Mouse (Mus musculus): ENCODE measurements around the gene Asxl1. TPM values are rescaled to one million over a fixed set of nuclear protein-coding genes. Genes with fewer than 3 reads are reported as not detected.

Gene Asxl1
- polyA plus RNA-seq (2016; fragmentation: Nextera tagmentation; extraction: Ambion mirVana) = 11.8 and 12.3 TPM in 2 replicates

DNA sequence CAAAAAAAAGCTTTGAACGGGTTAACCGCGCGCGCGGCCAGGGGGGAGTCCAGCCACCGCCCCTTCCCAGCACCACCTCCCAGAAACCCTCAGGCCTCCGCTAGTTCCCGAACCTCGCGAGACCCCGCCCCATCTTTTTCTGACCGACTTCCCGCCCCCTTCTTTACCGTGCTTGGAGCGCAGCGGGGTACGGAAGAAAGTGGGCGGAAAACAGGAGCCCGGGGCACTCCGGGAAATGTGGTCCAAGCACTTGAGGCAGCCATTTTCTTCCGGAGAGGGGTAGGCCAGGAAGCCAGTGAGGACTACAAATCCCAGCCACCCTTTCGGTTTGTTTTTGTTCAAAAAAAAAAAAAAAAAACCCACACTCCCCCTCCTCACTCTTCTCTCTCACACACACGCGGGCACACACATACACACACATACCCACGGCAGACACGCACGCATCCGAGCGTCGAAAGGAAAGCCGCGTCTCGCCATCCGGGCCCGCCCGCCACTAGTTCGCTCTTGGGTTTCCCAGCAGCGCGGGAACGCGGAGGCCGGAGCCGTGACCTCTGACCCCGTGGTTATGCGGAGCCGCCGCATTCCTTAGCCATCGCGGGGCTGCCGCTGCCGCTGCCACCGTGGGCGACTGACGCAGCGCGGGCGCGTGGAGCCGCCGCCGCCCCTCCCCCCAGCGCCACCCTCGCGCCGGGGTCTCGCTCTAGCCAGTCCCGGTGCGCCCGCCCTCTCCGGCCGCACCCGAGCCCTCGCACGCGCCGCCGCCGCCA, at the start of gene Asxl1:
Gene Asxl1 (plus strand): TSS at position 376 of the 767 bp plus-strand sequence.
- under 1% methylated on average over 79 of the region's 79 CpGs for WGBS
- Histone ChIP-seq H3K4me3 (peak within 1 kb of the TSS; percentile 94), H3K27ac (replicated peaks) (peak within 1 kb of the TSS; percentile 99), H3K36me3 (peaks cover 32% of the 10 kb centered on the region), H3K27me3 (ENCODE audit: low read depth, poor library complexity, severe bottlenecking) (no peaks in the 10 kb centered on the region), H3K9me3 (replicated peaks) (no peaks in the 10 kb centered on the region), H3K4me1 (peaks cover 40% of the 10 kb centered on the region)
- peak; percentile 99 for DNase-seq (ENCODE audit: low spot score)

- no peaks in the 10 kb centered on the region for H3K9me3 ChIP-seq (replicated peaks)
- WGBS = 88% methylated on average over 4 of the region's 4 CpGs
- no peak overlapping the region for H3K27ac ChIP-seq (replicated peaks)
- no peak for DNase-seq (ENCODE audit: low spot score)
- no peaks in the 10 kb centered on the region for H3K27me3 ChIP-seq (ENCODE audit: low read depth, poor library complexity, severe bottlenecking)
- H3K4me1 ChIP-seq = peaks cover 13% of the 10 kb centered on the region
- no peaks in the 10 kb centered on the region for H3K36me3 ChIP-seq
- H3K4me3 ChIP-seq = no peak overlapping the region
Observed at GRCm38 (mm10) chr2:153297771-153298170, 47.9 kb upstream of the Asxl1 start.

- Histone ChIP-seq H3K9me3 (replicated peaks) (no peaks in the 10 kb centered on the region), H3K4me3 (no peak overlapping the region), H3K27ac (replicated peaks) (no peak overlapping the region), H3K36me3 (no peaks in the 10 kb centered on the region), H3K27me3 (ENCODE audit: low read depth, poor library complexity, severe bottlenecking) (no peaks in the 10 kb centered on the region), H3K4me1 (peaks cover 7% of the 10 kb centered on the region; the same call in 1 of the 2 replicates)
- 83% methylated on average over 4 of the region's 4 CpGs for WGBS
- no peak for DNase-seq (ENCODE audit: low spot score)
Observed at GRCm38 (mm10) chr2:153298460-153298859, 47.2 kb upstream of the Asxl1 start.

DNA sequence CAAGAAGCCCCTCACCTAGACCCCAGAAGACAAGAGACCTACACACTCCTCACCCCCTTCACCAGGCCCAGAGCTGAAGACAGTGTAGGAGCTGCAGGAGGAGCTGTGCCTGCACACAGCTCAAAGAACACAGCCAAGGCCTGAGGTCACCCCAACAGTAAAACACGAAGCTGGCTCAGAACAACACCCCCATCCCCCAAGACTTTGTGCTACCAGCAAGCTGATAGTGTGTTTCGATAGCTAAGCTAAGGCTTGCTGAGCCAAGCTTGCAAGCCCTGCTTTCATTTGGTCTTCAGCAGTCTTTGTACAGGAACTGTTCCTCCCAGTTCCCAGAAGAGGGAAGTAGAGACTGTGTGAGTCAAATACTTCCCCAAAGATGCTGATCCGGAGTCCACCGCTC, 46.8 kb upstream of the Asxl1 start:
- H3K27me3 ChIP-seq (ENCODE audit: low read depth, poor library complexity, severe bottlenecking) = no peaks in the 10 kb centered on the region
- H3K9me3 ChIP-seq (replicated peaks) = no peaks in the 10 kb centered on the region
- H3K4me1 ChIP-seq = peaks cover 7% of the 10 kb centered on the region; the same call in 1 of the 2 replicates
- no peaks in the 10 kb centered on the region for H3K36me3 ChIP-seq
- H3K4me3 ChIP-seq = no peak overlapping the region
- no peak for DNase-seq (ENCODE audit: low spot score)
- H3K27ac ChIP-seq (replicated peaks) = no peak overlapping the region
- WGBS = 85% methylated on average over 4 of the region's 4 CpGs

- peaks cover 7% of the 10 kb centered on the region; the same call in 1 of the 2 replicates for H3K4me1 ChIP-seq
- H3K9me3 ChIP-seq (replicated peaks) = no peaks in the 10 kb centered on the region
- 96% methylated on average over 5 of the region's 5 CpGs for WGBS
- H3K27me3 ChIP-seq (ENCODE audit: low read depth, poor library complexity, severe bottlenecking) = no peaks in the 10 kb centered on the region
- no peak overlapping the region for H3K27ac ChIP-seq (replicated peaks)
- DNase-seq (ENCODE audit: low spot score) = no peak
- H3K36me3 ChIP-seq = no peaks in the 10 kb centered on the region
- H3K4me3 ChIP-seq = no peak overlapping the region
Observed at GRCm38 (mm10) chr2:153301123-153301522, 44.5 kb upstream of the Asxl1 start.

DNA sequence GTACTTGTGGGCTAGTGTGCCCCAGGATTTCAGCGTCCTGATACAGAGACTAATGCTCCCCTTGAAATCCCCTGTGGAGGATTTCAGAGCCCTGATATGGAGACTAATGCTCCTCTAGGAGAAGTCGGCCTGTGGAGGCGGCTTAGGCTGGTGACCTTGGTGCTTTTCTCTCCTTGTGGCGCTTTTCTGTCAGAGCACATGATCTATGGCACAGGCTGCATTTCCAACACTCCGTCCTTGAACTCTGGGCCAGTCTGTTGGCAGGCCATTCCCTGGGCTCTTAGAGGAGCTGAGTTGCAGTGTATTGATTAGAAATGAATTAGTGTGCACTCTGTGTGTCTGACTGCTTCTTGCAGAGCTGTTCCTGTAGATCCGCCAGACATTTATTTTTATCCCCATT, 40.4 kb upstream of the Asxl1 start:
- no peaks in the 10 kb centered on the region for H3K4me1 ChIP-seq
- H3K4me3 ChIP-seq = no peak overlapping the region
- no peaks in the 10 kb centered on the region for H3K27me3 ChIP-seq (ENCODE audit: low read depth, poor library complexity, severe bottlenecking)
- no peaks in the 10 kb centered on the region for H3K9me3 ChIP-seq (replicated peaks)
- no peak overlapping the region for H3K27ac ChIP-seq (replicated peaks)
- no peaks in the 10 kb centered on the region for H3K36me3 ChIP-seq
- WGBS = 92% methylated on average over 6 of the region's 6 CpGs
- no peak for DNase-seq (ENCODE audit: low spot score)

GRCm38 (mm10) chr2:153308586-153308985, 37.0 kb upstream of the Asxl1 start:
- no peaks in the 10 kb centered on the region for H3K9me3 ChIP-seq (replicated peaks)
- no peak for DNase-seq (ENCODE audit: low spot score)
- H3K4me1 ChIP-seq = no peaks in the 10 kb centered on the region
- H3K36me3 ChIP-seq = no peaks in the 10 kb centered on the region; the same call in 1 of the 2 replicates
- no peak overlapping the region for H3K27ac ChIP-seq (replicated peaks)
- 90% methylated on average over 7 of the region's 7 CpGs for WGBS
- H3K27me3 ChIP-seq (ENCODE audit: low read depth, poor library complexity, severe bottlenecking) = no peaks in the 10 kb centered on the region
- no peak overlapping the region for H3K4me3 ChIP-seq

- WGBS = 84% methylated on average over 8 of the region's 8 CpGs
- Histone ChIP-seq H3K4me3 (no peak overlapping the region), H3K4me1 (no peaks in the 10 kb centered on the region), H3K27ac (replicated peaks) (no peak overlapping the region), H3K27me3 (ENCODE audit: low read depth, poor library complexity, severe bottlenecking) (no peaks in the 10 kb centered on the region), H3K9me3 (replicated peaks) (no peaks in the 10 kb centered on the region), H3K36me3 (no peaks in the 10 kb centered on the region; the same call in 1 of the 2 replicates)
- DNase-seq (ENCODE audit: low spot score) = no peak
Observed at GRCm38 (mm10) chr2:153309106-153309505, 36.5 kb upstream of the Asxl1 start.

GRCm38 (mm10) chr2:153310228-153310627, 35.4 kb upstream of the Asxl1 start:
- H3K9me3 ChIP-seq (replicated peaks) = no peaks in the 10 kb centered on the region
- H3K27me3 ChIP-seq (ENCODE audit: low read depth, poor library complexity, severe bottlenecking) = no peaks in the 10 kb centered on the region
- no peak overlapping the region for H3K27ac ChIP-seq (replicated peaks)
- no peaks in the 10 kb centered on the region for H3K4me1 ChIP-seq
- H3K4me3 ChIP-seq = no peak overlapping the region
- no peak for DNase-seq (ENCODE audit: low spot score)
- 91% methylated on average over 6 of the region's 6 CpGs for WGBS
- H3K36me3 ChIP-seq = no peaks in the 10 kb centered on the region; the same call in 1 of the 2 replicates

- Histone ChIP-seq H3K9me3 (replicated peaks) (no peaks in the 10 kb centered on the region), H3K4me3 (no peak overlapping the region), H3K27ac (replicated peaks) (no peak overlapping the region), H3K27me3 (ENCODE audit: low read depth, poor library complexity, severe bottlenecking) (no peaks in the 10 kb centered on the region), H3K4me1 (no peaks in the 10 kb centered on the region), H3K36me3 (peaks cover 18% of the 10 kb centered on the region)
- WGBS = 93% methylated on average over 9 of the region's 9 CpGs
- no peak for DNase-seq (ENCODE audit: low spot score)
Observed at GRCm38 (mm10) chr2:153312884-153313283, 32.7 kb upstream of the Asxl1 start.

DNA sequence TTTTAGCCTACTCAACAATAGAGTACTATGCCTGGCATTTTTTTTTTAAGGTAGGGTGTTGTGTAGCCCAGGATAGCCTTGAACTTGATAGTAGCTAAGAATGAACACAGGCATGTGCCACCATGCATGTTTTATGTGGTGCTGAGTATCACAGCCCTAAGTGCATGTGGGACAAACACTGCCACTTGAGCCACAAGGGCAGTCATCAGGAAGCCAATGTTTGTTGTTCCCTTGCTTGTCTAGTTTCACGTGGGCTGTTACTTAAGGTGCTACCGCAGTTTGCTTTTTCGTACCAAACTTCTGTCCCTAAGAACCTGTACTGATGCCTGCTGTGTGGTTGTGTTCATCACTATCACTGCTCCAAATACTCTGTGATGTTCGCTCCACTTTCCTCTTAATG, 27.2 kb upstream of the Asxl1 start:
- Histone ChIP-seq H3K27me3 (ENCODE audit: low read depth, poor library complexity, severe bottlenecking) (no peaks in the 10 kb centered on the region), H3K36me3 (peaks cover 68% of the 10 kb centered on the region), H3K4me1 (no peaks in the 10 kb centered on the region), H3K4me3 (no peak overlapping the region), H3K27ac (replicated peaks) (no peak overlapping the region), H3K9me3 (replicated peaks) (no peaks in the 10 kb centered on the region)
- no peak for DNase-seq (ENCODE audit: low spot score)
- 94% methylated on average over 4 of the region's 4 CpGs for WGBS

- WGBS = 86% methylated on average over 8 of the region's 8 CpGs
- Histone ChIP-seq H3K4me1 (no peaks in the 10 kb centered on the region), H3K4me3 (no peak overlapping the region), H3K27me3 (ENCODE audit: low read depth, poor library complexity, severe bottlenecking) (no peaks in the 10 kb centered on the region), H3K9me3 (replicated peaks) (no peaks in the 10 kb centered on the region), H3K36me3 (peaks cover 75% of the 10 kb centered on the region), H3K27ac (replicated peaks) (no peak overlapping the region)
- no peak for DNase-seq (ENCODE audit: low spot score)
Observed at GRCm38 (mm10) chr2:153319036-153319643, 26.5 kb upstream of the Asxl1 start.

DNA sequence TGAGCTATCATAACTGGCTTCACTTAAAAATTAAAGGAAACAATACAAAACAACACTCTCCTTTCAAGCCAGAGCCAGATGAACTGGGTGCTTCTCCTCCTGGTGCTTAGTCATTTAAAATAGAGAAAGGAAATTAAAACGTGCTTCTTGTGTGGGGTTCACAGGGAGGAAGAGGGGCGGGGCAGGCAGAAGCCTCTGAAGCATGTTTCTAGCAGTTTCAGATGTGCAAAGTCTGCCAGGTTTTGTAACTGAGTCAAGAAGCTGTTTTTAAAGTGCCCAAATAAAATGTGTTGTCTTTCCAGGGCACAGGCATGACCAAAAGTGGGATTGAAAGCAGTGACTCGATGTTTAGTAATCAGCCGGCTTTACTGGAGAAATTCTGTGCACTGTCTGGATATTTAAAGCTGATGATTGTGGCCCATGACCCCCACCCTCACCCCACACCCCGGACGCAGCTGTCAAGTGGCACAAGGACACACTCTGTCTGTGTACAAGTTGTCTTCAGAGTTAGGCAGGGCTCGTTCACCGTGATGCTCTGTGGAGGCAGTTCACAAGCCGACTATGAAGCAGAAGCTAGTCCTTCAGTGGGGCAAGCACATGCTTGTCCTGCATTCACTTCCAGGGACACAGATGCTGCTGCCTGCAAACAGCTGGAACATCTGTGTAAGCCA, 19.8 kb upstream of the Asxl1 start:
- no peak for DNase-seq (ENCODE audit: low spot score)
- 88% methylated on average over 9 of the region's 9 CpGs for WGBS
- no peaks in the 10 kb centered on the region for H3K4me1 ChIP-seq
- no peak overlapping the region for H3K27ac ChIP-seq (replicated peaks)
- H3K27me3 ChIP-seq (ENCODE audit: low read depth, poor library complexity, severe bottlenecking) = no peaks in the 10 kb centered on the region
- H3K36me3 ChIP-seq = peaks cover 95% of the 10 kb centered on the region
- H3K9me3 ChIP-seq (replicated peaks) = no peaks in the 10 kb centered on the region
- no peak overlapping the region for H3K4me3 ChIP-seq
